Mouse (Mus musculus) cerebral cortex, adult 2 months (tissue): ENCODE results near the gene Il10ra.

Source experiments
- WGBS: fragments of 180-500 bp; shearing (Covaris S2); methylation state at CpG from one replicate; pipeline ENCODE4 v1.1.7; 2018; 5-methylcytosine and 5-hydroxymethylcytosine counted together

Il10ra gene

DNA sequence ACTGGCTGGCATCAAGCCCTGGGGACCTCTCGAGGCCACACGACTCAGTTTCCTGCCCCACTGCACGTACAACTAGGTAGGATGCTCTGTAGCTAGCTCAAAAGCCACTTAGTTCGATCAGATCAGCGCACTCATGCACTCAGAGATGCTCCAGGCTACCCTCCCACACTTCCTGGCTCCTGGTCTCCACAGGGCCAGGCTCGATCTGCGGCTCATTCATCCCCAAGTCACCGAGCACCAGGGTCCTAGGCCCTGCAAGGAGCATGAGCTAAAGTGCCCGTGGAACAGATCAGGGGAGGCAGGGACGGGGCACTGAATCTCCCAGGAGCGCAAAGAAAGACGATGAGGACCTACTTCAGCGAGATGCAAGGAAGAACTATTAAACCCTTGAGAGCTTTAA, 9.9 kb downstream of the Il10ra start:
- WGBS = 89% methylated on average over 13 of the region's 13 CpGs

DNA sequence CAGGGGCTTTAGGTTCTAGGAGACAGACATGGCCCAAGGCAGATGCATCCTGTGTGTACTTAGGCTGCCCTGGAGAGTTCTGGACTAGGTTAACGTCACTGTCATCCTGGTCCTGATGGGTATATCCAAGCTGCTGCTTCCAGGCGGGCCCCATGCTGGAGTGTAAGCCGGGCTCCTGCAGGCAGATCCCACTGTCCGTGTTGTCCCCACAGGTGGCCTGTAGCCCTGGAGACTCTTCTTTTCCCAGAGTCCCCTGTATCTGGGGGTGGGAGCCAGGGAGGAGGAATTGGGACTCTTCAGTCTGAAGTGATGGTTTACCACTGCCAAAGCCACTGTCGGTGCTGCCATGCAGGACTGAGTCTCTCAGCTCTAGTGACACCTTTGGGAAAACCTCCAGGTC, 13.0 kb downstream of the Il10ra start:
- WGBS = 88% methylated on average over 5 of the region's 5 CpGs

GRCm38 (mm10) chr9:45255431-45255830, 13.5 kb downstream of the Il10ra start:
- whole genome bisulfite sequencing = 97% methylated on average over 4 of the region's 4 CpGs

DNA sequence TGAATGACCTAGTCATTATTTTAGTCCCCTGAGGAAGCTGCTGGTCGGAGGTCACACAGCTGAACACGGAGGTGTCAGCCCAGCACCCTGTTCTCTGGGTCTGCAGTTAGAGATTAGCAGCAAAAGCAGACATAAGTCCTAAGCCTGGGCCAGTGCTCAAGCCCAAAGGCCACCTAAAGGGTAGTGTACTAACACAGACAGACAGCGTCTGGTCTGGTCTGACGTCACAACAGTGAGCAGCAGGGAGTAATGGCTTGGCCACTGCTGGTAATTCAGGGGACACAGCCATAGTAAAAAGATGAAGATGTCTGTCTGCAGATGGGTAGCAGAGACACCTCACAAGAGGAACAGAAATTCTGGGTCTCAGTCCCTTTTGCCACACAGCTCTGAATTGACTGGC, 14.3 kb downstream of the Il10ra start:
- 61% methylated on average over 4 of the region's 4 CpGs for WGBS

DNA sequence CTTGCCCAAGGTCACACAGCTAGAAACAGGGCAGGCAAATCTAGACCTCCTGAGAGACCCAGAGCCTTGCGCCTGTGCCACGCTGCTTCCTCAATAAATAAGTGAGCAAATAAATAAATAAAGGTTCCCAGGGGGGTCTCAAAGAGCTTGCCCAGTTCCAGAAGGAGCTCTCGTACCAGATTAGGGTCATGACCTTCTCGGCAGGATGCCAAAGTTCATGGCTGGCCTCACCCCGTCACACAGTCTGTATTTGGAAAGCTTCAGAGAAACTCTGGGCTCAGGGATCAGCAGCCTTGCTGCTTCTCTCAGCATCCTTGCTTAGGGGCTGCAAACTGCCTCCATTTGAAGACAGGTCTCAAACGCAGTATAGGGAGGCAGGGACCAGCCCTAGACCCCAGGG, 14.9 kb downstream of the Il10ra start:
- 70% methylated on average over 6 of the region's 6 CpGs for WGBS

DNA sequence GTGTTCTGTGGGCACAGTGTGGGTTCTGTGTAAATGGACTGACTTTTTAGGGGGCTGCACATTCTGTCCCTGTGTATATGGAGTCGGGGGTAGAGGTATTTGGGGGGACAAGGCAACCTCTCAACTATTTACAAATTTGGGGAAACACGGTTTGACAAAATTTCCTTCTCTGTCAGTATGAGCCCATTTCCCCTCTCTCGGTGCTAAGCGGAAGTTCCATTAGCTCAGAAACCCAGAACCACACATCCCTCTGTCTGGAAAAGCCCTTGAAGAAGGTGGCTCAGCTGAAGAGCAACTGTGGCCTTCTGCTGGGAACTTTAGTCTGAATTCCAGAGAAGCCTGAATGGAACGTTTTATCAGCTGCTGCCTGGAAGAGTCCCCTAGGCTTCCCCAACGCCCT, 16.6 kb downstream of the Il10ra start:
- WGBS = 81% methylated on average over 6 of the region's 6 CpGs

GRCm38 (mm10) chr9:45251990-45252389, 17.0 kb downstream of the Il10ra start:
- 79% methylated on average over 4 of the region's 4 CpGs for WGBS

GRCm38 (mm10) chr9:45251281-45251680, 17.7 kb downstream of the Il10ra start:
- WGBS = 83% methylated on average over 3 of the region's 3 CpGs

- WGBS = 90% methylated on average over 7 of the region's 7 CpGs
Observed at GRCm38 (mm10) chr9:45250306-45250705, 18.6 kb downstream of the Il10ra start.

- 66% methylated on average over 2 of the region's 2 CpGs for WGBS
Observed at GRCm38 (mm10) chr9:45247536-45247935, 21.4 kb downstream of the Il10ra start.

- WGBS = 92% methylated on average over 6 of the region's 6 CpGs
Observed at GRCm38 (mm10) chr9:45246060-45246459, 22.9 kb downstream of the Il10ra start.

DNA sequence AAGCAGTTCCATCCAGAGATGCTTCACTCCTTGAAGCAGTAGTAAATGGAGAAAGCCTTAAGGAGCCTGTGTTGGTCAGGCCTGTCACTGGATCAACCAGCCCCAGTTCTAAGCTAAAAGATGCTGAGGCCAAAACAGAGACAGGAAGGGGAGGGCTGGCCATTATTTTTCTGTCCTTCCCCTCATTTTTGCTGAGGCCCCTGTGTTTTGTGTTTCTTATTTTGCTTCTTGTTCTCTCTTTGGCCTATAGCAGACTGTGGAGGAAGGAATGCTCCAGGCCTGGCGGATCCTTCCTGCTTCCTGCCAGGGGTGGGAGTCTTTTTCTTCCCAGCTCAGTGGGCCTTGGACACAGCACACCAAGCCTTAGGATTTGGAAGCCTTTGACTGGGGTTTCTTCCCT, 23.5 kb downstream of the Il10ra start:
- WGBS = 72% methylated on average over 1 of the region's 1 CpGs

- WGBS = 77% methylated on average over 5 of the region's 5 CpGs
Observed at GRCm38 (mm10) chr9:45241397-45241796, 27.6 kb downstream of the Il10ra start.

DNA sequence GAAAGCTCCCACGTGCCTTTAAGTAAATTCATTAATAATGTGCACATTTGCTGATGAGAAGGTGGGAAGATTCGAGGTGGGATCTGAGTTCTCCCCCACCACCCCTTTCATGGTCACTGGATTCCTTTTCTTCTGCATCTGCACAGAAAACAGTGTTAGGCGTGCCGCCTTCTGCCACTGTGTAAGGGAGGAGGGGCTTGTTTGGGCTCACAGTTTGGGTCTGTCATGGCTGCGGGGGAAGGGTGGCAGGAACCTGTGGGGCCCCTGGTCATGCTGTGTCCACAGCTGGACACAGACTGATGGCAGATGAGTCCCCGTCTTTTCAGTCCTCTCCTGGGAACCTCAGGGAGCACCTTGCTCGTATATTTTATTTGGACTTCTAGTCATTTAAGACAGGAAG, 32.2 kb downstream of the Il10ra start:
- 73% methylated on average over 7 of the region's 7 CpGs for WGBS

DNA sequence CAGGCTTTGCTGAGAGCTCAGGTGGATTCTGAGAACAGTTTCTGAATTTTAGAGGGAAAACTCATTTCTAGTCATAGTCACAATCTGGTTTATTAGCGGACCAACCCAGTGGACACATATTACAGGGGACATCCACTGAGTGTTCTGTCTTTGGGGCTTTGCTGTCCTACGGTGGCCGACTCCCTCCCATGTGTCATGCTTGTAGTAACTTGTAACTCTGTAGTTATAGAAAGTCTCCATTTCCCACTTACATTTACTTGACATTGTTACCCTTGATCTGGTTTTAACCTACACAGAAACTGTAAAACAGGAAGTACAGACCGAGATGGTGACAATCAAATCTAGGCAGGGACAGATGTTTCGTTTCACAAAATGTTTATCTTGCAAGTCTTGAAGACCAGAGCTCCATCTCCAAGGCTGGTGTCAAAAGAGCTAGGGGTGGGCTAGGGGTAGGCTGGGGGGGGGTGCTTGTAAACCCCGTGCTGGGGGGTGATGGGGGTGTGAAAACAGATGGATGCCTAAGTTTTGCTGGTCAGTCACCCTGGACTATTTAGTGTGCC, 33.2 kb downstream of the Il10ra start:
- WGBS = 79% methylated on average over 6 of the region's 6 CpGs

- 70% methylated on average over 8 of the region's 8 CpGs for WGBS
Observed at GRCm38 (mm10) chr9:45229359-45229758, 39.6 kb downstream of the Il10ra start.

GRCm38 (mm10) chr9:45221567-45221966, 47.4 kb downstream of the Il10ra start:
- 9% methylated on average over 6 of the region's 6 CpGs for WGBS

- WGBS = 95% methylated on average over 3 of the region's 3 CpGs
Observed at GRCm38 (mm10) chr9:45219644-45220043, 49.3 kb downstream of the Il10ra start.

GRCm38 (mm10) chr9:45215526-45216179, 53.3 kb downstream of the Il10ra start:
- 64% methylated on average over 11 of the region's 11 CpGs for WGBS

DNA sequence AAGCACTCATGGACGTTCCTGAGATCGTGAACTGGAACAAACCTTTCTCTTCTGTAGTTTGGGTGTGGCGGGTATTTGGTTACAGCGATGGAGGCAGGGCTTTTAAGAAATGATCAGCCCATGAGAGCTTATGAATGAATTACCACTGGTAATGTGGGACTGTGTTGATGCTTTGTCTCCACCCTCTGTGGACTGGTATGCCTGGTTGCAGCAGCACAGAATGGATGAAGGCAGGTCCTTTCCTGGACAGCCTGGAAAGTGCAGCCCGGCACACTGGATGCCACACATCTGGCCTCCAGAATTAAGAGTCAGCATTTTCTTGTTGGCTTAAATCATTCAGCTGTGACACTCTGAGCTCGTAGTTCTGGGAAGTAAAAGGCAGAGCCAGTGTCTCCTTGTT, 56.9 kb downstream of the Il10ra start:
- WGBS = 77% methylated on average over 6 of the region's 6 CpGs

DNA sequence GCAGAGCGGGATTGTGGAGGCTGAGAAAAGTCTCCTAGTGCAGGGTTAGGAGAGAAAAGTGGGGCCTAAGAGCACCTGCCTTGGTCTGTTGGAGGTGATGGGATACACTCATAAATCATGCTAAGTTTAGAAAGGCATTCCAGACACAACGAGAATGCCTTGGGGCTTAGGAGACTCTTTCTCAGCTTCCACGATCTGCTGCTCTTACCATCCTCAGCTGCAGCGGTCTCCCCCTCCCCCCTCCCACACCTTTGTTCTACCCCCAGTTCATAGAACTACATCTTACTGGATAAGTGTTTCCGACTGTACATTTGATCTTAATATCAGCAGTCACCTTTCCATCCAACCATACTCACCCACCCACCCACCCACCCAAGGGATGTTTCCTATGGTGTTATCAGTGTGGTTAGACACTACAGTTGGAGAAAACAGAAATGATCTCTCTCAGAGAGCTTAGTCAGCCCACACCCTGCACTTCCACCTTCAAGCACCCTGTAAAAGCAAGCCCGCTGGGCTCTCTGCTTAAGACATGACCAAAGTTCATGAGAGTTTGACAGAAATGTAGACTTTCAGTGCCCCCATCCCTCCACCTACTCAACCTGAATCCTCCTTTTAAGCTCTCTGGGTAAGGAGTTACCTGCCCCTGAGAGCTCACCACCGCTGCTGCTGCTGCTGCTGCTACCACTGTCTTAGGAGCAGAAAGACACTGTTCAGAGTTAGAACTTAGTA, 61.8 kb downstream of the Il10ra start:
- WGBS = 88% methylated on average over 7 of the region's 7 CpGs

DNA sequence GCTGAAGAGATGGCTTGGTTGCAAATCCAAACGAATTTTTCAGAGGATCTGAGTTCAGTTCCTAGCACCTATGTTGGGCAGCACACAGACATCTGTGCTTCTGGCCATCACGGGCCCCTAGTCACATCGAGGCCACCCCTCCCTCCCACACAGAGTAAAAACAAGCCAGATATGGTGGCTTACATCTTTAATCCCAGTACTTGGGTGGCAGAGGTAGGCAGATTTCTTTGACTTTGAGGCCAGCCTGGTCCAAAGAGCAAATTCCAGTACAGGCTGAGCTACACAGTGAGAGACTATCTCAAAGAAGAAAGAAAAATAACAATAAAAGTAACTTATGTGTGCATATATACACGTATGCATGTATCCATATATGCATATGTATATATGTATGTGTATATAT, 62.8 kb downstream of the Il10ra start:
- 83% methylated on average over 4 of the region's 4 CpGs for WGBS

- WGBS = 93% methylated on average over 5 of the region's 5 CpGs
Observed at GRCm38 (mm10) chr9:45205143-45205542, 63.8 kb downstream of the Il10ra start.
